Mouse (Mus musculus): ENCODE data around the gene Coro2b. TPM values are rescaled to one million over a fixed set of nuclear protein-coding genes. Genes with fewer than 3 reads are reported as not detected.

Coro2b gene
- total and polyA plus RNA-seq, 2 experiments from 2014 or later: 31.6 to 53.2 TPM

GRCm38 (mm10) chr9:62432261-62433060, 104.4 kb downstream of the Coro2b start:
- Histone ChIP-seq H3K36me3 (ENCODE audit: insufficient read depth) (peaks cover 39% of the 10 kb centered on the region), H3K27me3 (ENCODE audit: insufficient read depth, low read length) (no peaks in the 10 kb centered on the region), H3K4me2 (ENCODE audit: low read depth) (no peak overlapping the region), H3K4me1 (ENCODE audit: insufficient read depth) (peaks cover 3% of the 10 kb centered on the region; the same call in 1 of the 2 replicates), H3K9ac (no peak overlapping the region), H3K27ac (ENCODE audit: low read depth, low read length) (peak overlapping the region; percentile 64; the same call in 1 of the 2 replicates), H3K4me3 (ENCODE audit: low read depth, low read length) (no peak overlapping the region), H3K9me3 (ENCODE audit: low read length) (no peaks in the 10 kb centered on the region)
- DNase-seq (peak; percentile 52), ATAC-seq (peak; percentile 30; the same call in 1 of the 2 replicates)
- 64% methylated on average over 15 of the region's 15 CpGs for WGBS
- no peak for TF ChIP-seq CTCF (IDR thresholded peaks at IDR 0.05; ENCODE audit: low read depth)

- no peak overlapping the region for H3K27ac ChIP-seq (ENCODE audit: low read depth, low read length)
- WGBS: 92% methylated on average over 4 of the region's 4 CpGs
- no peak overlapping the region for H3K9ac ChIP-seq
- no peak overlapping the region for H3K4me3 ChIP-seq (ENCODE audit: low read depth, low read length)
- ATAC-seq: no peak
- H3K9me3 ChIP-seq (ENCODE audit: low read length): no peaks in the 10 kb centered on the region
- TF ChIP-seq CTCF (IDR thresholded peaks at IDR 0.05; ENCODE audit: low read depth): no peak
- peaks cover 50% of the 10 kb centered on the region for H3K36me3 ChIP-seq (ENCODE audit: insufficient read depth)
- DNase-seq: no peak
- no peaks in the 10 kb centered on the region for H3K27me3 ChIP-seq (ENCODE audit: insufficient read depth, low read length)
- H3K4me1 ChIP-seq (ENCODE audit: insufficient read depth): peaks cover 3% of the 10 kb centered on the region; the same call in 1 of the 2 replicates
- H3K4me2 ChIP-seq (ENCODE audit: low read depth): no peak overlapping the region
These were observed 106.1 kb downstream of the Coro2b start for GRCm38 (mm10) chr9:62430741-62431140.

GRCm38 (mm10) chr9:62427010-62427409, 109.8 kb downstream of the Coro2b start:
- H3K4me1 ChIP-seq (ENCODE audit: insufficient read depth): no peaks in the 10 kb centered on the region
- no peak overlapping the region for H3K9ac ChIP-seq
- H3K27ac ChIP-seq (ENCODE audit: low read depth, low read length): no peak overlapping the region
- no peak overlapping the region for H3K4me3 ChIP-seq (ENCODE audit: low read depth, low read length)
- H3K9me3 ChIP-seq (ENCODE audit: low read length): no peaks in the 10 kb centered on the region
- DNase-seq (no peak), ATAC-seq (no peak)
- peaks cover 69% of the 10 kb centered on the region for H3K36me3 ChIP-seq (ENCODE audit: insufficient read depth)
- H3K27me3 ChIP-seq (ENCODE audit: insufficient read depth, low read length): no peaks in the 10 kb centered on the region
- 80% methylated on average over 8 of the region's 8 CpGs for WGBS
- TF ChIP-seq CTCF (IDR thresholded peaks at IDR 0.05; ENCODE audit: low read depth): no peak
- no peak overlapping the region for H3K4me2 ChIP-seq (ENCODE audit: low read depth)

GRCm38 (mm10) chr9:62426531-62426930, 110.3 kb downstream of the Coro2b start:
- Histone ChIP-seq H3K27ac (ENCODE audit: low read depth, low read length) (no peak overlapping the region), H3K9ac (no peak overlapping the region), H3K4me1 (ENCODE audit: insufficient read depth) (no peaks in the 10 kb centered on the region), H3K4me2 (ENCODE audit: low read depth) (no peak overlapping the region), H3K36me3 (ENCODE audit: insufficient read depth) (peaks cover 71% of the 10 kb centered on the region), H3K4me3 (ENCODE audit: low read depth, low read length) (no peak overlapping the region), H3K9me3 (ENCODE audit: low read length) (no peaks in the 10 kb centered on the region), H3K27me3 (ENCODE audit: insufficient read depth, low read length) (no peaks in the 10 kb centered on the region)
- TF ChIP-seq CTCF (IDR thresholded peaks at IDR 0.05; ENCODE audit: low read depth): no peak
- 94% methylated on average over 6 of the region's 6 CpGs for WGBS
- ATAC-seq (no peak), DNase-seq (no peak)

- H3K9ac ChIP-seq: no peak overlapping the region
- TF ChIP-seq CTCF (IDR thresholded peaks at IDR 0.05; ENCODE audit: low read depth): no peak
- no peak overlapping the region for H3K27ac ChIP-seq (ENCODE audit: low read depth, low read length)
- H3K9me3 ChIP-seq (ENCODE audit: low read length): no peaks in the 10 kb centered on the region
- H3K4me2 ChIP-seq (ENCODE audit: low read depth): no peak overlapping the region
- ATAC-seq: no peak
- WGBS: 90% methylated on average over 19 of the region's 19 CpGs
- peaks cover 66% of the 10 kb centered on the region for H3K36me3 ChIP-seq (ENCODE audit: insufficient read depth)
- DNase-seq: no peak
- H3K4me3 ChIP-seq (ENCODE audit: low read depth, low read length): no peak overlapping the region
- H3K4me1 ChIP-seq (ENCODE audit: insufficient read depth): no peaks in the 10 kb centered on the region
- H3K27me3 ChIP-seq (ENCODE audit: insufficient read depth, low read length): no peaks in the 10 kb centered on the region
These were observed 110.8 kb downstream of the Coro2b start for GRCm38 (mm10) chr9:62426021-62426420.

GRCm38 (mm10) chr9:62425265-62425664, 111.6 kb downstream of the Coro2b start:
- Histone ChIP-seq H3K27ac (ENCODE audit: low read depth, low read length) (no peak overlapping the region), H3K36me3 (ENCODE audit: insufficient read depth) (peaks cover 59% of the 10 kb centered on the region), H3K9me3 (ENCODE audit: low read length) (no peaks in the 10 kb centered on the region), H3K27me3 (ENCODE audit: insufficient read depth, low read length) (no peaks in the 10 kb centered on the region), H3K4me2 (ENCODE audit: low read depth) (no peak overlapping the region), H3K4me1 (ENCODE audit: insufficient read depth) (no peaks in the 10 kb centered on the region), H3K4me3 (ENCODE audit: low read depth, low read length) (no peak overlapping the region), H3K9ac (no peak overlapping the region)
- no peak for ATAC-seq
- 75% methylated on average over 5 of the region's 5 CpGs for WGBS
- DNase-seq: no peak
- TF ChIP-seq CTCF (IDR thresholded peaks at IDR 0.05; ENCODE audit: low read depth): no peak

GRCm38 (mm10) chr9:62423871-62424270, 113.0 kb downstream of the Coro2b start:
- 95% methylated on average over 10 of the region's 10 CpGs for WGBS
- Histone ChIP-seq H3K4me1 (ENCODE audit: insufficient read depth) (no peaks in the 10 kb centered on the region), H3K4me2 (ENCODE audit: low read depth) (no peak overlapping the region), H3K27me3 (ENCODE audit: insufficient read depth, low read length) (no peaks in the 10 kb centered on the region), H3K27ac (ENCODE audit: low read depth, low read length) (no peak overlapping the region), H3K9me3 (ENCODE audit: low read length) (no peaks in the 10 kb centered on the region), H3K9ac (no peak overlapping the region), H3K36me3 (ENCODE audit: insufficient read depth) (peaks cover 57% of the 10 kb centered on the region), H3K4me3 (ENCODE audit: low read depth, low read length) (no peak overlapping the region)
- DNase-seq: no peak
- no peak for TF ChIP-seq CTCF (IDR thresholded peaks at IDR 0.05; ENCODE audit: low read depth)
- no peak for ATAC-seq

Data from forebrain, postnatal 0 days (tissue).